Mouse (Mus musculus) G1E (cell line): ENCODE data around the gene Tbc1d2.

Source experiments
- CTCF ChIP-seq: IDR thresholded peaks from 2 replicates; pipeline ENCODE4 v1.5.1; 2012; ENCODE audit warnings: low read depth, low read length, inconsistent platforms, mixed read lengths
- GATA1 ChIP-seq: IDR thresholded peaks from 2 replicates; pipeline ENCODE4 v1.6.1; 2012; ENCODE audit warnings: borderline replicate concordance, low read length, inconsistent platforms, mixed read lengths

GRCm38 (mm10) chr4:46594131-46594530, 55.9 kb downstream of the Tbc1d2 start:
- no peak for TF ChIP-seq CTCF
- TF ChIP-seq GATA1, result no peak
